Mouse (Mus musculus) limb, embryonic 11.5 days (tissue): Measurements from ENCODE around the gene Gm20696. TPM values are rescaled to one million over a fixed set of nuclear protein-coding genes. Genes with fewer than 3 reads are reported as not detected.

Experiments
- ATAC-seq: fragments of 200-750 bp; cut with Nextera tagmentation; 2 replicates; pipeline ENCODE4 v1.8.0; 2017; ENCODE audit warnings: low read depth; ENCODE audit not compliant: insufficient number of reproducible peaks, low FRiP score, low TSS enrichment
- DNase-seq: peaks from one replicate; pipeline ENCODE4 v3.0.0-alpha.2; 2015; ENCODE audit warnings: low spot score
- H3K27ac ChIP-seq: fragments of 300-500 bp; sonication (generic); replicated peaks from 2 replicates; pipeline ENCODE4 v1.5.1; 2014; ENCODE audit warnings: low read depth, mild to moderate bottlenecking, low read length
- H3K27me3 ChIP-seq: fragments of 300-500 bp; sonication (generic); 2 replicates; pipeline ENCODE4 v1.6.1; 2014; ENCODE audit warnings: mild to moderate bottlenecking, low read length, mixed read lengths; ENCODE audit not compliant: control insufficient read depth, insufficient read depth
- H3K36me3 ChIP-seq: fragments of 300-500 bp; sonication (generic); 2 replicates; pipeline ENCODE4 v1.6.1; 2014; ENCODE audit warnings: mild to moderate bottlenecking, low read length, moderate library complexity, mixed read lengths; ENCODE audit not compliant: control insufficient read depth, insufficient read depth
- H3K4me1 ChIP-seq: fragments of 300-500 bp; sonication (generic); 2 replicates; pipeline ENCODE4 v1.6.1; 2014; ENCODE audit warnings: low read length, mixed read lengths; ENCODE audit not compliant: control insufficient read depth, insufficient read depth
- H3K4me2 ChIP-seq: fragments of 300-500 bp; sonication (generic); 2 replicates; pipeline ENCODE4 v1.6.1; 2014; ENCODE audit warnings: low read depth, mild to moderate bottlenecking, moderate library complexity; ENCODE audit not compliant: severe bottlenecking
- H3K4me3 ChIP-seq: fragments of 300-500 bp; sonication (generic); 2 replicates; pipeline ENCODE4 v1.5.1; 2014; ENCODE audit warnings: low read depth, low read length
- H3K9ac ChIP-seq: fragments of 300-500 bp; sonication (generic); 2 replicates; pipeline ENCODE4 v1.6.1; 2014; ENCODE audit warnings: mild to moderate bottlenecking, low read length
- H3K9me3 ChIP-seq: fragments of 300-500 bp; sonication (generic); 2 replicates; pipeline ENCODE4 v1.6.1; 2016; ENCODE audit warnings: low read length; ENCODE audit not compliant: control insufficient read depth
- whole genome bisulfite sequencing: fragments of 180-500 bp; shearing (Covaris S2); extraction: QIAGEN DNeasy Blood & Tissue Kit; methylation state at CpG from one replicate; pipeline ENCODE4 v1.1.7; 2014; 5-methylcytosine and 5-hydroxymethylcytosine counted together
- polyA plus RNA-seq: library from polyadenylated mRNA; unstranded; fragments of >200 nt; fragmentation: Nextera tagmentation; extraction: Ambion mirVana; gene quantifications from 2 replicates; pipeline ENCODE4 v1.2.1, GENCODE M21; 2014

Gm20696 gene
- polyA plus RNA-seq, 1 experiment from 2014 or later: 4.0 TPM

- 10% methylated on average over 11 of the region's 12 CpGs for WGBS
- Histone ChIP-seq H3K4me1 (peaks cover 16% of the 10 kb centered on the region; the same call in 1 of the 2 replicates), H3K27ac (no peak overlapping the region), H3K27me3 (no peaks in the 10 kb centered on the region), H3K9me3 (no peaks in the 10 kb centered on the region), H3K36me3 (no peaks in the 10 kb centered on the region), H3K9ac (no peak overlapping the region), H3K4me2 (no peak overlapping the region), H3K4me3 (no peak overlapping the region)
- DNase-seq (no peak), ATAC-seq (no peak)
These were observed 403.3 kb downstream of the Gm20696 start for GRCm38 (mm10) chr6:99263061-99263885.

- WGBS: 78% methylated on average over 4 of the region's 4 CpGs
- ATAC-seq: no peak
- Histone ChIP-seq H3K9me3 (no peaks in the 10 kb centered on the region), H3K27ac (no peak overlapping the region), H3K36me3 (no peaks in the 10 kb centered on the region), H3K4me1 (peaks cover 16% of the 10 kb centered on the region; the same call in 1 of the 2 replicates), H3K4me2 (no peak overlapping the region), H3K27me3 (no peaks in the 10 kb centered on the region), H3K4me3 (no peak overlapping the region), H3K9ac (no peak overlapping the region)
- DNase-seq: no peak
These were observed 404.9 kb downstream of the Gm20696 start for GRCm38 (mm10) chr6:99261737-99262130.

GRCm38 (mm10) chr6:99260941-99261736 lies 405.5 kb downstream of the Gm20696 start:
- Histone ChIP-seq H3K9me3 (no peaks in the 10 kb centered on the region), H3K4me3 (no peak overlapping the region), H3K9ac (no peak overlapping the region), H3K4me1 (peaks cover 13% of the 10 kb centered on the region; the same call in 1 of the 2 replicates), H3K27me3 (no peaks in the 10 kb centered on the region), H3K27ac (no peak overlapping the region), H3K4me2 (no peak overlapping the region), H3K36me3 (no peaks in the 10 kb centered on the region)
- ATAC-seq (no peak), DNase-seq (no peak)
- 57% methylated on average over 11 of the region's 11 CpGs for WGBS

GRCm38 (mm10) chr6:99258346-99258745 lies 408.3 kb downstream of the Gm20696 start:
- Histone ChIP-seq H3K27me3 (no peaks in the 10 kb centered on the region), H3K9me3 (no peaks in the 10 kb centered on the region), H3K4me3 (no peak overlapping the region), H3K9ac (no peak overlapping the region), H3K4me1 (peaks cover 4% of the 10 kb centered on the region; the same call in 1 of the 2 replicates), H3K4me2 (no peak overlapping the region), H3K27ac (no peak overlapping the region), H3K36me3 (no peaks in the 10 kb centered on the region)
- DNase-seq (no peak), ATAC-seq (no peak)
- 74% methylated on average over 5 of the region's 5 CpGs for WGBS

- Histone ChIP-seq H3K4me1 (peaks cover 2% of the 10 kb centered on the region; the same call in 1 of the 2 replicates), H3K4me3 (no peak overlapping the region), H3K36me3 (no peaks in the 10 kb centered on the region), H3K27me3 (no peaks in the 10 kb centered on the region), H3K27ac (no peak overlapping the region), H3K9ac (no peak overlapping the region), H3K4me2 (no peak overlapping the region), H3K9me3 (no peaks in the 10 kb centered on the region)
- no peak for ATAC-seq
- DNase-seq: no peak
- WGBS: 79% methylated on average over 2 of the region's 2 CpGs
These were observed 408.9 kb downstream of the Gm20696 start for GRCm38 (mm10) chr6:99257676-99258075.

- DNase-seq: no peak
- 80% methylated on average over 8 of the region's 8 CpGs for WGBS
- Histone ChIP-seq H3K27me3 (no peaks in the 10 kb centered on the region), H3K9me3 (no peaks in the 10 kb centered on the region), H3K4me1 (no peaks in the 10 kb centered on the region), H3K36me3 (no peaks in the 10 kb centered on the region), H3K27ac (no peak overlapping the region), H3K4me3 (no peak overlapping the region), H3K4me2 (no peak overlapping the region), H3K9ac (no peak overlapping the region)
- ATAC-seq: no peak
These were observed 413.3 kb downstream of the Gm20696 start for GRCm38 (mm10) chr6:99253331-99253730.

GRCm38 (mm10) chr6:99252816-99253215 lies 413.8 kb downstream of the Gm20696 start:
- H3K4me1 ChIP-seq: no peaks in the 10 kb centered on the region
- no peaks in the 10 kb centered on the region for H3K36me3 ChIP-seq
- no peak for ATAC-seq
- no peak overlapping the region for H3K27ac ChIP-seq
- no peaks in the 10 kb centered on the region for H3K9me3 ChIP-seq
- H3K9ac ChIP-seq: no peak overlapping the region
- H3K27me3 ChIP-seq: no peaks in the 10 kb centered on the region
- WGBS: 79% methylated on average over 5 of the region's 5 CpGs
- no peak overlapping the region for H3K4me2 ChIP-seq
- H3K4me3 ChIP-seq: no peak overlapping the region
- no peak for DNase-seq

GRCm38 (mm10) chr6:99251924-99252323 lies 414.7 kb downstream of the Gm20696 start:
- no peak overlapping the region for H3K4me2 ChIP-seq
- no peaks in the 10 kb centered on the region for H3K27me3 ChIP-seq
- ATAC-seq (no peak), DNase-seq (no peak)
- H3K36me3 ChIP-seq: no peaks in the 10 kb centered on the region
- H3K4me3 ChIP-seq: no peak overlapping the region
- H3K9ac ChIP-seq: no peak overlapping the region
- H3K27ac ChIP-seq: no peak overlapping the region
- H3K4me1 ChIP-seq: no peaks in the 10 kb centered on the region
- no peaks in the 10 kb centered on the region for H3K9me3 ChIP-seq
- WGBS: 95% methylated on average over 4 of the region's 4 CpGs
